Mouse (Mus musculus) cerebellum, adult 2 months (tissue): ENCODE measurements at regions not wholly inside any gene's neighbourhood (a gene's known extent, or its start where the extent isn't known, plus 50 kb on each side); places are given as distances from the start of the nearest gene placed in this dataset.

Experiments
- CTCF ChIP-seq: fragments of 200-500 bp; IDR thresholded peaks from 2 replicates; pipeline ENCODE4 v1.5.1; 2011; ENCODE audit warnings: low read depth, mild to moderate bottlenecking, control low read depth, low read length, moderate library complexity, borderline replicate concordance; ENCODE audit not compliant: insufficient read depth
- POLR2A ChIP-seq: fragments of 200-500 bp; IDR thresholded peaks from 2 replicates; pipeline ENCODE4 v1.6.1; 2011; ENCODE audit warnings: low read length, control low read depth, borderline replicate concordance; ENCODE audit not compliant: insufficient read depth

GRCm38 (mm10) chr3:38650176-38650575 is 165.5 kb upstream of the Ankrd50 start:
- TF ChIP-seq CTCF, result no peak
- no peak for TF ChIP-seq POLR2A
